Comparison of ENCODE assay signal across 8 mouse cellular contexts in genomic region chr12:111574887-111575838, GRCm38 (mm10). TPM values are rescaled to one million over a fixed set of nuclear protein-coding genes. Genes with fewer than 3 reads are reported as not detected.
DNase-seq lines count a peak whose midpoint lies in the region; ATAC-seq lines count a peak whose summit lies in the region.

No protein-coding gene starts in this region.

- H3K27ac ChIP-seq in forebrain, embryonic 12.5 days = peak overlapping the region; percentile 93
- peak overlapping the region; percentile 95 for H3K27ac ChIP-seq in limb, embryonic 12.5 days
- H3K27ac ChIP-seq in midbrain, embryonic 10.5 days (replicated peaks) = peak overlapping the region; percentile 97

- H3K36me3 ChIP-seq in forebrain, embryonic 12.5 days (replicated peaks) = no peaks in the 10 kb centered on the region
- no peaks in the 10 kb centered on the region for H3K36me3 ChIP-seq in limb, embryonic 12.5 days
- H3K36me3 ChIP-seq in midbrain, embryonic 10.5 days = peaks cover 19% of the 10 kb centered on the region

- H3K4me2 ChIP-seq in forebrain, embryonic 12.5 days = peak overlapping the region; percentile 96
- H3K4me2 ChIP-seq in limb, embryonic 12.5 days = peak overlapping the region; percentile 91

- peaks cover 26% of the 10 kb centered on the region for H3K4me1 ChIP-seq in forebrain, embryonic 12.5 days
- peaks cover 20% of the 10 kb centered on the region for H3K4me1 ChIP-seq in limb, embryonic 12.5 days (replicated peaks)
- peaks cover 34% of the 10 kb centered on the region for H3K4me1 ChIP-seq in midbrain, embryonic 10.5 days

- peak overlapping the region; percentile 100 for H3K4me3 ChIP-seq in forebrain, embryonic 12.5 days (replicated peaks)
- peak overlapping the region; percentile 100 for H3K4me3 ChIP-seq in limb, embryonic 12.5 days (replicated peaks)
- H3K4me3 ChIP-seq in midbrain, embryonic 10.5 days = peak overlapping the region; percentile 99

- peak overlapping the region; percentile 100 for H3K9ac ChIP-seq in forebrain, embryonic 12.5 days
- peak overlapping the region; percentile 100 for H3K9ac ChIP-seq in limb, embryonic 12.5 days (replicated peaks)

- peak; percentile 21; the same call in 1 of the 2 replicates for ATAC-seq in cerebellum, adult (ENCODE audit: insufficient number of reproducible peaks, low FRiP score, low TSS enrichment)
- peak; percentile 47 for ATAC-seq in forebrain, embryonic 12.5 days (ENCODE audit: low FRiP score)
- ATAC-seq in limb, embryonic 12.5 days (ENCODE audit: insufficient number of reproducible peaks, insufficient read depth, low FRiP score, low TSS enrichment, low read depth) = peak; percentile 51

- H3K9me3 ChIP-seq in forebrain, embryonic 12.5 days = no peaks in the 10 kb centered on the region
- H3K9me3 ChIP-seq in limb, embryonic 12.5 days = no peaks in the 10 kb centered on the region
- no peaks in the 10 kb centered on the region for H3K9me3 ChIP-seq in midbrain, embryonic 10.5 days (replicated peaks)

- WGBS in forebrain, embryonic 12.5 days = under 1% methylated on average over 58 of the region's 58 CpGs
- WGBS in limb, embryonic 12.5 days = under 1% methylated on average over 58 of the region's 58 CpGs
- WGBS in midbrain, embryonic 10.5 days = under 1% methylated on average over 58 of the region's 58 CpGs

- H3K27me3 ChIP-seq in forebrain, embryonic 12.5 days = no peaks in the 10 kb centered on the region; the same call in 1 of the 2 replicates
- no peaks in the 10 kb centered on the region for H3K27me3 ChIP-seq in limb, embryonic 12.5 days
- no peaks in the 10 kb centered on the region for H3K27me3 ChIP-seq in midbrain, embryonic 10.5 days (ENCODE audit: low read depth, poor library complexity, severe bottlenecking)

- DNase-seq in NIH3T3 (ENCODE audit: low read depth) = peak; percentile 60
- peak; percentile 54 for DNase-seq in heart, postnatal 4 days
- peak; percentile 59 for DNase-seq in midbrain, embryonic 10.5 days (ENCODE audit: low spot score)
- peak; percentile 22 for DNase-seq in right cerebral cortex, postnatal 14 days
- DNase-seq in yolk sac, embryonic 10.5 days (ENCODE audit: low spot score) = peak; percentile 50

RNA-seq across cellular contexts. Expression of gene Mark3, which starts 0.8 kb away (rescaled TPM):
- polyA plus RNA-seq in forebrain, embryonic 12.5 days (2016; fragmentation: Nextera tagmentation; extraction: Ambion mirVana) = 73.1 and 82.3 TPM in 2 replicates
- 10 to 100 TPM; 77.5 to 79.9 TPM for total RNA-seq in heart, postnatal 4 days (2021)
- polyA plus RNA-seq in limb, embryonic 12.5 days (2016; fragmentation: Nextera tagmentation; extraction: Ambion mirVana) = 65.5 and 70.9 TPM in 2 replicates
- 44.2 and 47.4 TPM in 2 replicates for polyA plus RNA-seq in midbrain, embryonic 10.5 days (2016; fragmentation: Nextera tagmentation; extraction: Ambion mirVana)

RNA-seq across cellular contexts. Expression of gene Eif5, which starts 37.3 kb away (rescaled TPM):
- 734 and 738 TPM in 2 replicates for polyA plus RNA-seq in forebrain, embryonic 12.5 days (2016; fragmentation: Nextera tagmentation; extraction: Ambion mirVana)
- total RNA-seq in heart, postnatal 4 days (2021) = 100 to 1,000 TPM; 240 to 258 TPM
- polyA plus RNA-seq in limb, embryonic 12.5 days (2016; fragmentation: Nextera tagmentation; extraction: Ambion mirVana) = 663 and 718 TPM in 2 replicates
- 713 and 786 TPM in 2 replicates for polyA plus RNA-seq in midbrain, embryonic 10.5 days (2016; fragmentation: Nextera tagmentation; extraction: Ambion mirVana)

Comparison
In these comparisons a context has a peak if more than half of its experiments do, and no peak if none do; other contexts are left out.
1. Peak in every context shown above with its lines: DNase-seq, ATAC-seq, H3K4me3 ChIP-seq and H3K27ac ChIP-seq.